Mouse (Mus musculus) gastrocnemius, postnatal 4 days (tissue): ENCODE results near the gene H2-Q10. TPM values are rescaled to one million over a fixed set of nuclear protein-coding genes. Genes with fewer than 3 reads are reported as not detected.
A peak's percentile ranks its signal among the peaks of the same experiment; 100 is the strongest.
"Not testable (repeated sequence)": the region's sequence is repeated elsewhere in the genome, so short reads cannot be mapped to it uniquely, and the experiment has no call there.

Source experiments
- DNase-seq, 2 experiments: peaks; one replicate each; pipeline ENCODE4 v3.0.0; 2021 to 2022; ENCODE audit warnings: low spot score in 2 of 2, mixed read lengths in 2 of 2
- long read RNA-seq, 2 experiments: library from polyadenylated mRNA; stranded (forward); transcript quantifications; one replicate each; pipeline ENCODE4 v2.0.0; 2021
- total RNA-seq, 2 experiments: library from RNA; stranded (reverse); gene quantifications; 2 replicates each; pipeline ENCODE4 v1.2.3; 2021

H2-Q10 gene
- total RNA-seq = 1 to 10 TPM in 1 of 2 experiments, under 1 TPM in 1; 0.32 to 1.6 TPM
- long read RNA-seq, experiment 1, partial matches to known transcripts = 0 of 2 reads
- long read RNA-seq, experiment 1, other reads (novel, unspliced or antisense) = 1 of 2 reads
- long read RNA-seq, experiment 2 = 0 reads

GRCm38 (mm10) chr17:35469842-35470751 lies at the start of gene H2-Q10:
Gene H2-Q10, plus strand, starts transcription at chr17:35470089.
- no peak for DNase-seq

GRCm38 (mm10) chr17:35420206-35420810 lies 49.6 kb upstream of the H2-Q10 start:
- DNase-seq = not testable (repeated sequence)

GRCm38 (mm10) chr17:35421331-35421730 lies 48.6 kb upstream of the H2-Q10 start:
- not testable (repeated sequence) for DNase-seq

GRCm38 (mm10) chr17:35422360-35422759 lies 47.5 kb upstream of the H2-Q10 start:
- DNase-seq = not testable (repeated sequence)

GRCm38 (mm10) chr17:35423131-35423810 lies 46.6 kb upstream of the H2-Q10 start:
- peak in 1 of 2 experiments; percentile 12 for DNase-seq

- DNase-seq = peak in 1 of 2 experiments; percentile 9
Measured at GRCm38 (mm10) chr17:35424106-35424505, 45.8 kb upstream of the H2-Q10 start.

- DNase-seq = not testable (repeated sequence)
Measured at GRCm38 (mm10) chr17:35424624-35425416, 45.1 kb upstream of the H2-Q10 start, which contains the start of gene H2-Q6. Gene H2-Q6, plus strand, starts transcription at chr17:35424850.

GRCm38 (mm10) chr17:35425474-35425873 lies 44.4 kb upstream of the H2-Q10 start:
- DNase-seq = not testable (repeated sequence)

- not testable (repeated sequence) for DNase-seq
Measured at GRCm38 (mm10) chr17:35428883-35429282, 41.0 kb upstream of the H2-Q10 start.

GRCm38 (mm10) chr17:35430671-35431070 lies 39.2 kb upstream of the H2-Q10 start:
- DNase-seq = not testable (repeated sequence)

GRCm38 (mm10) chr17:35432167-35432566 lies 37.7 kb upstream of the H2-Q10 start:
- DNase-seq = not testable (repeated sequence)

GRCm38 (mm10) chr17:35434836-35435235 lies 35.1 kb upstream of the H2-Q10 start:
- not testable (repeated sequence) for DNase-seq

GRCm38 (mm10) chr17:35435577-35435976 lies 34.3 kb upstream of the H2-Q10 start:
- DNase-seq = not testable (repeated sequence)

- DNase-seq = not testable (repeated sequence)
Measured at GRCm38 (mm10) chr17:35437386-35437936, 32.4 kb upstream of the H2-Q10 start.

GRCm38 (mm10) chr17:35438395-35438794 lies 31.5 kb upstream of the H2-Q10 start:
- DNase-seq = peak in 1 of 2 experiments; percentile 7

- DNase-seq = peak; percentile 16 to 65
Measured at GRCm38 (mm10) chr17:35438885-35439284, 31.0 kb upstream of the H2-Q10 start, which contains the start of gene H2-Q7. Gene H2-Q7, plus strand, starts transcription at chr17:35439155.

- not testable (repeated sequence) for DNase-seq
Measured at GRCm38 (mm10) chr17:35439295-35439747, 30.6 kb upstream of the H2-Q10 start.

- not testable (repeated sequence) for DNase-seq
Measured at GRCm38 (mm10) chr17:35439925-35440645, 29.8 kb upstream of the H2-Q10 start.

- not testable (repeated sequence) for DNase-seq
Measured at GRCm38 (mm10) chr17:35442376-35442775, 27.5 kb upstream of the H2-Q10 start.
